Mouse (Mus musculus) MEL (cell line): ENCODE data around the gene Cmtm2b. TPM values are rescaled to one million over a fixed set of nuclear protein-coding genes. Genes with fewer than 3 reads are reported as not detected.

Experiments
- DNase-seq: peaks from one replicate; pipeline ENCODE4 v3.0.0; 2011; ENCODE audit warnings: low read depth, low spot score
- H3K27ac ChIP-seq: 2 replicates; pipeline ENCODE4 v1.5.1; 2012; ENCODE audit warnings: low read depth, mild to moderate bottlenecking, control low read depth, low read length, moderate library complexity; ENCODE audit not compliant: control insufficient read depth
- H3K27me3 ChIP-seq, 2 experiments: fragments of 150-350 bp in 1 of 2; sonication (generic) in 1 of 2; 2 replicates each; pipeline ENCODE4 v1.6.1; 2012; ENCODE audit warnings: low read length in 2 of 2, mild to moderate bottlenecking in 2 of 2, improper control_type of control experiment in 1 of 2, moderate library complexity in 1 of 2; ENCODE audit not compliant: insufficient read depth in 2 of 2, control insufficient read depth in 1 of 2
- H3K36me3 ChIP-seq, 2 experiments: 2 replicates each; pipeline ENCODE4 v1.6.1; 2012 to 2014; ENCODE audit warnings: low read length in 2 of 2, improper control_type of control experiment in 1 of 2, inconsistent platforms in 1 of 2, mild to moderate bottlenecking in 1 of 2; ENCODE audit not compliant: insufficient read depth in 2 of 2, control insufficient read depth in 1 of 2
- H3K4me1 ChIP-seq, 2 experiments: fragments of 150-350 bp in 1 of 2; sonication (generic) in 1 of 2; 2 replicates each; pipeline ENCODE4 v1.6.1; 2012; ENCODE audit warnings: low read length in 2 of 2, improper control_type of control experiment in 1 of 2, mild to moderate bottlenecking in 1 of 2; ENCODE audit not compliant: insufficient read depth in 2 of 2, control insufficient read depth in 1 of 2
- H3K4me3 ChIP-seq, 2 experiments: fragments of 150-350 bp in 1 of 2; sonication (generic) in 1 of 2; 2 replicates each; pipeline ENCODE4 v1.5.1; 2012; ENCODE audit warnings: low read depth in 2 of 2, low read length in 2 of 2, mild to moderate bottlenecking in 2 of 2, moderate library complexity in 2 of 2, control low read depth in 1 of 2, improper control_type of control experiment in 1 of 2; ENCODE audit not compliant: control insufficient read depth in 1 of 2, insufficient read depth in 1 of 2
- H3K79me2 ChIP-seq: 2 replicates; pipeline ENCODE4 v1.6.1; 2012; ENCODE audit warnings: mild to moderate bottlenecking, low read length, moderate library complexity; ENCODE audit not compliant: control insufficient read depth, poor library complexity, insufficient read depth
- H3K9ac ChIP-seq: 2 replicates; pipeline ENCODE4 v1.6.1; 2012; ENCODE audit warnings: low read depth, mild to moderate bottlenecking, control low read depth, low read length, moderate library complexity; ENCODE audit not compliant: control insufficient read depth, poor library complexity, severe bottlenecking
- H3K9me3 ChIP-seq: fragments of 150-350 bp; sonication (generic); replicated peaks from 2 replicates; pipeline ENCODE4 v1.6.1; 2012; ENCODE audit warnings: mild to moderate bottlenecking, low read length, improper control_type of control experiment, moderate library complexity; ENCODE audit not compliant: insufficient read depth
- BHLHE40 ChIP-seq: IDR thresholded peaks from 2 replicates; pipeline ENCODE4 v1.6.1; 2012; ENCODE audit warnings: low read depth, mild to moderate bottlenecking, inconsistent platforms, low read length, improper control_type of control experiment, borderline replicate concordance
- CHD1 ChIP-seq: IDR thresholded peaks from 2 replicates; pipeline ENCODE4 v1.6.1; 2012; ENCODE audit warnings: low read depth, mild to moderate bottlenecking, inconsistent platforms, low read length, improper control_type of control experiment
- CTCF ChIP-seq, 3 experiments: IDR thresholded peaks in 2 of 3; conservative IDR thresholded peaks in 1 of 3; 2 replicates each; pipeline ENCODE4 v1.5.1; 2011 to 2012; ENCODE audit warnings: low read length in 3 of 3, low read depth in 2 of 3, mild to moderate bottlenecking in 2 of 3, improper control_type of control experiment in 1 of 3, inconsistent platforms in 1 of 3, mixed read lengths in 1 of 3, moderate library complexity in 1 of 3; ENCODE audit not compliant: control insufficient read depth in 1 of 3, insufficient read depth in 1 of 3, poor library complexity in 1 of 3, severe bottlenecking in 1 of 3
- EP300 ChIP-seq, 2 experiments: IDR thresholded peaks; 2 replicates each; pipeline ENCODE4 v1.6.1; 2011; ENCODE audit warnings: improper control_type of control experiment in 2 of 2, low read length in 2 of 2, low read depth in 1 of 2, mild to moderate bottlenecking in 1 of 2
- ETS1 ChIP-seq: IDR thresholded peaks from 2 replicates; pipeline ENCODE4 v1.6.1; 2012; ENCODE audit warnings: low read depth, mild to moderate bottlenecking, inconsistent platforms, low read length, improper control_type of control experiment, moderate library complexity
- GATA1 ChIP-seq: IDR thresholded peaks from 2 replicates; pipeline ENCODE4 v1.6.1; 2011; ENCODE audit warnings: low read depth, low read length, improper control_type of control experiment
- HCFC1 ChIP-seq: IDR thresholded peaks from 2 replicates; pipeline ENCODE4 v1.6.1; 2012; ENCODE audit warnings: low read depth, mild to moderate bottlenecking, inconsistent platforms, low read length, improper control_type of control experiment, moderate library complexity
- KAT2A ChIP-seq: conservative IDR thresholded peaks from 2 replicates; pipeline ENCODE4 v1.6.1; 2012; ENCODE audit warnings: low read depth, low read length, improper control_type of control experiment, inconsistent platforms
- MAFK ChIP-seq: IDR thresholded peaks from 2 replicates; pipeline ENCODE4 v1.6.1; 2011; ENCODE audit warnings: low read depth, mild to moderate bottlenecking, low read length, improper control_type of control experiment, borderline replicate concordance
- MAX ChIP-seq: IDR thresholded peaks from 2 replicates; pipeline ENCODE4 v1.6.1; 2011; ENCODE audit warnings: low read length, improper control_type of control experiment
- MEF2A ChIP-seq: IDR thresholded peaks from 2 replicates; pipeline ENCODE4 v1.6.1; 2014; ENCODE audit warnings: low read depth, mild to moderate bottlenecking, inconsistent platforms, low read length, improper control_type of control experiment; ENCODE audit not compliant: poor library complexity, insufficient replicate concordance, severe bottlenecking; ENCODE audit errors: extremely low read depth
- MXI1 ChIP-seq: IDR thresholded peaks from 2 replicates; pipeline ENCODE4 v1.6.1; 2011; ENCODE audit warnings: mild to moderate bottlenecking, low read depth, low read length, improper control_type of control experiment
- POLR2AphosphoS2 ChIP-seq: IDR thresholded peaks from 2 replicates; pipeline ENCODE4 v1.6.1; 2011; ENCODE audit warnings: low read length, improper control_type of control experiment
- POLR2AphosphoS5 ChIP-seq: IDR thresholded peaks from 2 replicates; pipeline ENCODE4 v1.6.1; 2012; ENCODE audit warnings: low read depth, borderline replicate concordance, mild to moderate bottlenecking, inconsistent platforms, low read length, moderate library complexity, mixed read lengths
- RAD21 ChIP-seq: IDR thresholded peaks from 2 replicates; pipeline ENCODE4 v1.6.1; 2011; ENCODE audit warnings: mild to moderate bottlenecking, low read depth, low read length, improper control_type of control experiment
- SIN3A ChIP-seq: IDR thresholded peaks from 2 replicates; pipeline ENCODE4 v1.6.1; 2012; ENCODE audit warnings: low read length, improper control_type of control experiment, inconsistent platforms
- SMC3 ChIP-seq: IDR thresholded peaks from 2 replicates; pipeline ENCODE4 v1.6.1; 2011; ENCODE audit warnings: low read depth, low read length, improper control_type of control experiment
- TAL1 ChIP-seq: IDR thresholded peaks from 2 replicates; pipeline ENCODE4 v1.6.1; 2012; ENCODE audit warnings: mild to moderate bottlenecking, inconsistent platforms, low read length, moderate library complexity, mixed read lengths
- TBP ChIP-seq: IDR thresholded peaks from 2 replicates; pipeline ENCODE4 v1.8.0; 2011; ENCODE audit warnings: low read depth, low read length, improper control_type of control experiment
- TCF12 ChIP-seq: IDR thresholded peaks from 2 replicates; pipeline ENCODE4 v1.6.1; 2014; ENCODE audit warnings: low read depth, mild to moderate bottlenecking, inconsistent platforms, low read length, improper control_type of control experiment, moderate library complexity
- UBTF ChIP-seq: IDR thresholded peaks from 2 replicates; pipeline ENCODE4 v1.6.1; 2012; ENCODE audit warnings: low read depth, mild to moderate bottlenecking, inconsistent platforms, low read length, improper control_type of control experiment, moderate library complexity, borderline replicate concordance; ENCODE audit not compliant: insufficient read depth
- USF1 ChIP-seq: IDR thresholded peaks from 2 replicates; pipeline ENCODE4 v1.6.1; 2014; ENCODE audit warnings: low read depth, mild to moderate bottlenecking, inconsistent platforms, low read length, improper control_type of control experiment, moderate library complexity
- USF2 ChIP-seq, 2 experiments: IDR thresholded peaks; 2 replicates each; pipeline ENCODE4 v1.6.1; 2011 to 2012; ENCODE audit warnings: improper control_type of control experiment in 2 of 2, low read length in 2 of 2, borderline replicate concordance in 1 of 2, inconsistent platforms in 1 of 2, low read depth in 1 of 2, mild to moderate bottlenecking in 1 of 2; ENCODE audit not compliant: insufficient read depth in 1 of 2
- ZC3H11A ChIP-seq: IDR thresholded peaks from 2 replicates; pipeline ENCODE4 v1.6.1; 2012; ENCODE audit warnings: low read depth, mild to moderate bottlenecking, inconsistent platforms, low read length, improper control_type of control experiment
- ZKSCAN1 ChIP-seq: IDR thresholded peaks from 2 replicates; pipeline ENCODE4 v1.6.1; 2012; ENCODE audit warnings: low read depth, mild to moderate bottlenecking, inconsistent platforms, low read length, improper control_type of control experiment, moderate library complexity
- ZNF384 ChIP-seq: IDR thresholded peaks from 2 replicates; pipeline ENCODE4 v1.6.1; 2012; ENCODE audit warnings: low read depth, mild to moderate bottlenecking, inconsistent platforms, low read length, improper control_type of control experiment
- polyA plus RNA-seq, 2 experiments: library from polyadenylated mRNA; stranded (reverse) in 1 of 2; unstranded in 1 of 2; fragments of >175 nt in 1 of 2; fragments of >200 nt in 1 of 2; gene quantifications; 2 replicates each; pipeline versions ENCODE4 v1.2.1 to v1.2.4; 2012; ENCODE audit warnings: low replicate concordance in 2 of 2, low read depth in 1 of 2; ENCODE audit not compliant: insufficient read length in 2 of 2, insufficient read depth in 1 of 2, missing spikeins in 1 of 2
- total RNA-seq: library from RNA; depleted of rRNA; stranded (reverse); fragments of 300-350 nt; gene quantifications from 2 replicates; pipeline ENCODE4 v1.2.3, GENCODE M21; 2012

Gene Cmtm2b
- total and polyA plus RNA-seq, 3 experiments, result not detected

- no peak overlapping the region for H3K27ac ChIP-seq
- no peaks in the 10 kb centered on the region for H3K79me2 ChIP-seq
- H3K9me3 ChIP-seq, result no peaks in the 10 kb centered on the region
- no peak for TF ChIP-seq POLR2AphosphoS2
- TF ChIP-seq CTCF (IDR thresholded peaks at IDR 0.05 in 2 of 3, conservative IDR thresholded peaks at IDR 0.05 in 1 of 3; ENCODE audit: control insufficient read depth in 1 of 3, insufficient read depth in 1 of 3, low read depth in 2 of 3, low read length in 3 of 3, poor library complexity in 1 of 3, severe bottlenecking in 1 of 3), result no peak
- TF ChIP-seq EP300 (IDR thresholded peaks at IDR 0.05; ENCODE audit: low read depth in 1 of 2, low read length in 2 of 2), result no peak
- TF ChIP-seq SIN3A, result no peak
- TF ChIP-seq USF2 (IDR thresholded peaks at IDR 0.05; ENCODE audit: borderline replicate concordance in 1 of 2, insufficient read depth in 1 of 2, low read depth in 1 of 2, low read length in 2 of 2), result no peak
- TF ChIP-seq KAT2A, result no peak
- TF ChIP-seq UBTF, result no peak
- TF ChIP-seq CHD1, result no peak
- no peak for TF ChIP-seq TBP
- TF ChIP-seq MAFK, result no peak
- TF ChIP-seq TCF12, result no peak
- TF ChIP-seq MXI1, result no peak
- TF ChIP-seq HCFC1, result no peak
- TF ChIP-seq ZKSCAN1, result no peak
- no peak for TF ChIP-seq BHLHE40
- no peak overlapping the region for H3K9ac ChIP-seq
- no peaks in the 10 kb centered on the region for H3K4me1 ChIP-seq
- H3K4me3 ChIP-seq, result no peak overlapping the region
- DNase-seq, result no peak
- no peaks in the 10 kb centered on the region for H3K36me3 ChIP-seq
- no peaks in the 10 kb centered on the region for H3K27me3 ChIP-seq
Observed at GRCm38 (mm10) chr8:104367398-104367797, 45.4 kb downstream of the Cmtm2b start.

- no peak for DNase-seq
- H3K27ac ChIP-seq, result no peak overlapping the region
- H3K4me1 ChIP-seq, result no peaks in the 10 kb centered on the region
- no peak overlapping the region for H3K9ac ChIP-seq
- no peaks in the 10 kb centered on the region for H3K27me3 ChIP-seq
- H3K4me3 ChIP-seq, result no peak overlapping the region
- no peaks in the 10 kb centered on the region for H3K36me3 ChIP-seq
- no peak for TF ChIP-seq USF2 (IDR thresholded peaks at IDR 0.05; ENCODE audit: borderline replicate concordance in 1 of 2, insufficient read depth in 1 of 2, low read depth in 1 of 2, low read length in 2 of 2)
- no peaks in the 10 kb centered on the region for H3K9me3 ChIP-seq
- no peaks in the 10 kb centered on the region for H3K79me2 ChIP-seq
Observed at GRCm38 (mm10) chr8:104369591-104369990, 47.6 kb downstream of the Cmtm2b start.

- Histone ChIP-seq H3K9ac (no peak overlapping the region), H3K4me3 (no peak overlapping the region), H3K27ac (no peak overlapping the region), H3K79me2 (no peaks in the 10 kb centered on the region; the same call in 1 of the 2 replicates), H3K36me3 (no peaks in the 10 kb centered on the region), H3K4me1 (no peaks in the 10 kb centered on the region), H3K9me3 (no peaks in the 10 kb centered on the region), H3K27me3 (no peaks in the 10 kb centered on the region)
- no peak for DNase-seq
- TF ChIP-seq HCFC1 (no peak), ETS1 (no peak), GATA1 (no peak), MEF2A (no peak), RAD21 (no peak), MAX (no peak), CTCF (IDR thresholded peaks at IDR 0.05 in 2 of 3, conservative IDR thresholded peaks at IDR 0.05 in 1 of 3; ENCODE audit: control insufficient read depth in 1 of 3, insufficient read depth in 1 of 3, low read depth in 2 of 3, low read length in 3 of 3, poor library complexity in 1 of 3, severe bottlenecking in 1 of 3) (no peak), SMC3 (no peak), TAL1 (no peak), ZKSCAN1 (no peak), ZNF384 (no peak), POLR2AphosphoS5 (no peak), USF1 (no peak), ZC3H11A (no peak)
Observed at GRCm38 (mm10) chr8:104370071-104370470, 48.0 kb downstream of the Cmtm2b start.
